Mouse (Mus musculus): ENCODE measurements around the gene D8Ertd738e. TPM values are rescaled to one million over a fixed set of nuclear protein-coding genes. Genes with fewer than 3 reads are reported as not detected.

The D8Ertd738e gene
- polyA plus RNA-seq, 1 experiment from 2014 or later: 183 TPM

- Histone ChIP-seq H3K4me2 (peak overlapping the region; percentile 28; the same call in 1 of the 2 replicates), H3K9ac (no peak overlapping the region), H3K27ac (replicated peaks) (no peak overlapping the region), H3K4me3 (replicated peaks) (no peak overlapping the region), H3K4me1 (replicated peaks) (peaks cover 28% of the 10 kb centered on the region), H3K36me3 (replicated peaks) (peaks cover 14% of the 10 kb centered on the region), H3K9me3 (replicated peaks) (no peaks in the 10 kb centered on the region), H3K27me3 (no peaks in the 10 kb centered on the region)
- WGBS (ENCODE audit: insufficient replicate concordance): 60% methylated on average over 34 of the region's 34 CpGs
- no peak; the same call in 1 of the 2 replicates for ATAC-seq (ENCODE audit: insufficient read depth)
Observed at GRCm38 (mm10) chr8:84210167-84210791, 39.2 kb downstream of the D8Ertd738e start.

- 43% methylated on average over 17 of the region's 17 CpGs for WGBS (ENCODE audit: insufficient replicate concordance)
- peaks cover 33% of the 10 kb centered on the region for H3K4me1 ChIP-seq (replicated peaks)
Observed at GRCm38 (mm10) chr8:84208381-84209380, 40.8 kb downstream of the D8Ertd738e start.

GRCm38 (mm10) chr8:84207811-84208210, 41.7 kb downstream of the D8Ertd738e start:
- no peak overlapping the region for H3K9ac ChIP-seq
- peak overlapping the region; percentile 64 for H3K27ac ChIP-seq (replicated peaks)
- no peak overlapping the region for H3K4me3 ChIP-seq (replicated peaks)
- 31% methylated on average over 7 of the region's 7 CpGs for WGBS (ENCODE audit: insufficient replicate concordance)
- peak; percentile 14; the same call in 1 of the 2 replicates for ATAC-seq (ENCODE audit: insufficient read depth)
- H3K4me2 ChIP-seq: peak overlapping the region; percentile 29
- H3K4me1 ChIP-seq (replicated peaks): peaks cover 42% of the 10 kb centered on the region
- H3K9me3 ChIP-seq (replicated peaks): no peaks in the 10 kb centered on the region
- H3K27me3 ChIP-seq: peaks cover 15% of the 10 kb centered on the region
- H3K36me3 ChIP-seq (replicated peaks): peaks cover 14% of the 10 kb centered on the region; the same call in 1 of the 2 replicates

More at GRCm38 (mm10) chr8:84208381-84209380, 40.8 kb downstream of the D8Ertd738e start:
- H3K4me3 ChIP-seq (replicated peaks): no peak overlapping the region
- H3K27ac ChIP-seq (replicated peaks): peak overlapping the region; percentile 64
- H3K36me3 ChIP-seq (replicated peaks): peaks cover 14% of the 10 kb centered on the region; the same call in 1 of the 2 replicates
- no peaks in the 10 kb centered on the region for H3K9me3 ChIP-seq (replicated peaks)
- H3K4me2 ChIP-seq: peak overlapping the region; percentile 29; the same call in 1 of the 2 replicates
- no peak overlapping the region for H3K9ac ChIP-seq
- ATAC-seq (ENCODE audit: insufficient read depth): no peak
- peaks cover 6% of the 10 kb centered on the region for H3K27me3 ChIP-seq

GRCm38 (mm10) chr8:84206666-84207065, 42.9 kb downstream of the D8Ertd738e start:
- Histone ChIP-seq H3K4me1 (replicated peaks) (peaks cover 52% of the 10 kb centered on the region), H3K4me3 (replicated peaks) (no peak overlapping the region), H3K27ac (replicated peaks) (no peak overlapping the region), H3K4me2 (no peak overlapping the region), H3K36me3 (replicated peaks) (peaks cover 4% of the 10 kb centered on the region; the same call in 1 of the 2 replicates), H3K9ac (no peak overlapping the region), H3K27me3 (peaks cover 26% of the 10 kb centered on the region), H3K9me3 (replicated peaks) (no peaks in the 10 kb centered on the region)
- ATAC-seq (ENCODE audit: insufficient read depth): no peak
- WGBS (ENCODE audit: insufficient replicate concordance): 74% methylated on average over 3 of the region's 3 CpGs

GRCm38 (mm10) chr8:84205073-84205472, 44.4 kb downstream of the D8Ertd738e start:
- Histone ChIP-seq H3K9me3 (replicated peaks) (no peaks in the 10 kb centered on the region), H3K36me3 (replicated peaks) (peaks cover 4% of the 10 kb centered on the region; the same call in 1 of the 2 replicates), H3K4me2 (no peak overlapping the region), H3K9ac (no peak overlapping the region), H3K4me3 (replicated peaks) (no peak overlapping the region), H3K27ac (replicated peaks) (no peak overlapping the region), H3K4me1 (replicated peaks) (peaks cover 63% of the 10 kb centered on the region), H3K27me3 (peaks cover 42% of the 10 kb centered on the region)
- WGBS (ENCODE audit: insufficient replicate concordance): 66% methylated on average over 5 of the region's 5 CpGs
- ATAC-seq (ENCODE audit: insufficient read depth): no peak

GRCm38 (mm10) chr8:84203975-84204772, 45.3 kb downstream of the D8Ertd738e start:
- H3K27ac ChIP-seq (replicated peaks): peak overlapping the region; percentile 77
- H3K4me1 ChIP-seq (replicated peaks): peaks cover 65% of the 10 kb centered on the region
- ATAC-seq (ENCODE audit: insufficient read depth): peak; percentile 23; the same call in 1 of the 2 replicates
- no peaks in the 10 kb centered on the region for H3K9me3 ChIP-seq (replicated peaks)
- peak overlapping the region; percentile 75 for H3K4me2 ChIP-seq
- peak overlapping the region; percentile 19 for H3K9ac ChIP-seq
- peaks cover 50% of the 10 kb centered on the region for H3K27me3 ChIP-seq
- peak overlapping the region; percentile 62 for H3K4me3 ChIP-seq (replicated peaks)
- peaks cover 4% of the 10 kb centered on the region; the same call in 1 of the 2 replicates for H3K36me3 ChIP-seq (replicated peaks)
- WGBS (ENCODE audit: insufficient replicate concordance): 23% methylated on average over 13 of the region's 13 CpGs

- peak overlapping the region; percentile 75 for H3K4me2 ChIP-seq
- peaks cover 66% of the 10 kb centered on the region for H3K4me1 ChIP-seq (replicated peaks)
- peaks cover 4% of the 10 kb centered on the region; the same call in 1 of the 2 replicates for H3K36me3 ChIP-seq (replicated peaks)
- H3K27ac ChIP-seq (replicated peaks): peak overlapping the region; percentile 77
- H3K27me3 ChIP-seq: peaks cover 50% of the 10 kb centered on the region
- ATAC-seq (ENCODE audit: insufficient read depth): peak; percentile 37; the same call in 1 of the 2 replicates
- peak overlapping the region; percentile 19 for H3K9ac ChIP-seq
- H3K4me3 ChIP-seq (replicated peaks): peak overlapping the region; percentile 62
- WGBS (ENCODE audit: insufficient replicate concordance): 5% methylated on average over 34 of the region's 34 CpGs
- H3K9me3 ChIP-seq (replicated peaks): no peaks in the 10 kb centered on the region
Observed at GRCm38 (mm10) chr8:84202938-84203917, 46.3 kb downstream of the D8Ertd738e start.

- Histone ChIP-seq H3K4me3 (replicated peaks) (peak overlapping the region; percentile 62), H3K4me1 (replicated peaks) (peaks cover 67% of the 10 kb centered on the region), H3K9me3 (replicated peaks) (no peaks in the 10 kb centered on the region), H3K27ac (replicated peaks) (peak overlapping the region; percentile 77), H3K9ac (no peak overlapping the region), H3K36me3 (replicated peaks) (peaks cover 4% of the 10 kb centered on the region; the same call in 1 of the 2 replicates), H3K27me3 (peaks cover 50% of the 10 kb centered on the region), H3K4me2 (peak overlapping the region; percentile 75)
- 42% methylated on average over 9 of the region's 9 CpGs for WGBS (ENCODE audit: insufficient replicate concordance)
- no peak for ATAC-seq (ENCODE audit: insufficient read depth)
Observed at GRCm38 (mm10) chr8:84202466-84202865, 47.1 kb downstream of the D8Ertd738e start.

- H3K27ac ChIP-seq (replicated peaks): peak overlapping the region; percentile 62
- H3K4me2 ChIP-seq: peak overlapping the region; percentile 75
- no peak for ATAC-seq (ENCODE audit: insufficient read depth)
- peaks cover 71% of the 10 kb centered on the region for H3K4me1 ChIP-seq (replicated peaks)
- H3K36me3 ChIP-seq (replicated peaks): peaks cover 1% of the 10 kb centered on the region; the same call in 1 of the 2 replicates
- no peaks in the 10 kb centered on the region for H3K9me3 ChIP-seq (replicated peaks)
- WGBS (ENCODE audit: insufficient replicate concordance): 21% methylated on average over 15 of the region's 15 CpGs
- H3K4me3 ChIP-seq (replicated peaks): peak overlapping the region; percentile 62
- peaks cover 50% of the 10 kb centered on the region for H3K27me3 ChIP-seq
- peak overlapping the region; percentile 59; the same call in 1 of the 2 replicates for H3K9ac ChIP-seq
Observed at GRCm38 (mm10) chr8:84201545-84202245, 47.8 kb downstream of the D8Ertd738e start.
